Mouse (Mus musculus): ENCODE results near the gene Nol9.
"Not testable (repeated sequence)": the region's sequence is repeated elsewhere in the genome, so short reads cannot be mapped to it uniquely, and the experiment has no call there.

The Nol9 gene

GRCm38 (mm10) chr4:152010707-152011134 lies 28.4 kb upstream of the Nol9 start:
- no peak for DNase-seq (ENCODE audit: low spot score in 2 of 2)

GRCm38 (mm10) chr4:152011171-152011760 lies 27.9 kb upstream of the Nol9 start:
- DNase-seq (ENCODE audit: low spot score in 2 of 2): no peak

- DNase-seq (ENCODE audit: low spot score in 2 of 2): no peak
Measured at GRCm38 (mm10) chr4:152012109-152012508, 27.0 kb upstream of the Nol9 start.

- no peak for DNase-seq (ENCODE audit: low spot score in 2 of 2)
Measured at GRCm38 (mm10) chr4:152013036-152013813, 25.9 kb upstream of the Nol9 start.

- DNase-seq (ENCODE audit: low spot score in 2 of 2): no peak
Measured at GRCm38 (mm10) chr4:152019073-152019472, 20.0 kb upstream of the Nol9 start.

GRCm38 (mm10) chr4:152020024-152020423 lies 19.1 kb upstream of the Nol9 start:
- no peak for DNase-seq (ENCODE audit: low spot score in 2 of 2)

- no peak for DNase-seq (ENCODE audit: low spot score in 2 of 2)
Measured at GRCm38 (mm10) chr4:152021568-152022097, 17.5 kb upstream of the Nol9 start.

GRCm38 (mm10) chr4:152022506-152022905 lies 16.6 kb upstream of the Nol9 start:
- no peak for DNase-seq (ENCODE audit: low spot score in 2 of 2)

GRCm38 (mm10) chr4:152024525-152024924 lies 14.6 kb upstream of the Nol9 start:
- no peak for DNase-seq (ENCODE audit: low spot score in 2 of 2)

- no peak for DNase-seq (ENCODE audit: low spot score in 2 of 2)
Measured at GRCm38 (mm10) chr4:152026751-152027508, 12.2 kb upstream of the Nol9 start.

GRCm38 (mm10) chr4:152027524-152027923 lies 11.6 kb upstream of the Nol9 start, which contains the start of gene Zbtb48:
TSS of gene Zbtb48 (minus strand) at chr4:152027671.
- DNase-seq (ENCODE audit: low spot score in 2 of 2): peak; percentile 94 to 98

- DNase-seq (ENCODE audit: low spot score in 2 of 2): no peak
Measured at GRCm38 (mm10) chr4:152028456-152028855, 10.7 kb upstream of the Nol9 start.

GRCm38 (mm10) chr4:152029087-152029486 lies 10.0 kb upstream of the Nol9 start:
- DNase-seq (ENCODE audit: low spot score in 2 of 2): no peak

GRCm38 (mm10) chr4:152029997-152030396 lies 9.1 kb upstream of the Nol9 start:
- no peak for DNase-seq (ENCODE audit: low spot score in 2 of 2)

- DNase-seq (ENCODE audit: low spot score in 2 of 2): no peak
Measured at GRCm38 (mm10) chr4:152032922-152033321, 6.2 kb upstream of the Nol9 start.

- not testable (repeated sequence) for DNase-seq (ENCODE audit: low spot score in 2 of 2)
Measured at GRCm38 (mm10) chr4:152036464-152036863, 2.7 kb upstream of the Nol9 start.

GRCm38 (mm10) chr4:152038225-152038984 lies 716 bp upstream of the Nol9 start, which contains the start of gene Tas1r1:
TSS of gene Tas1r1 (minus strand) at chr4:152038568.
- DNase-seq (ENCODE audit: low spot score in 2 of 2): no peak

GRCm38 (mm10) chr4:152039831-152040310 lies 750 bp downstream of the Nol9 start:
- no peak for DNase-seq (ENCODE audit: low spot score in 2 of 2)

- DNase-seq (ENCODE audit: low spot score in 2 of 2): no peak
Measured at GRCm38 (mm10) chr4:152041924-152042641, 3.0 kb downstream of the Nol9 start.

GRCm38 (mm10) chr4:152043171-152043570 lies 4.0 kb downstream of the Nol9 start:
- no peak for DNase-seq (ENCODE audit: low spot score in 2 of 2)

GRCm38 (mm10) chr4:152044609-152045008 lies 5.5 kb downstream of the Nol9 start:
- DNase-seq (ENCODE audit: low spot score in 2 of 2): no peak
